Mouse (Mus musculus): ENCODE results near the gene Cntnap2.
"Not testable (repeated sequence)": the region's sequence is repeated elsewhere in the genome, so short reads cannot be mapped to it uniquely, and the experiment has no call there.

Gene Cntnap2

GRCm38 (mm10) chr6:47176157-47176555 lies 2117.0 kb downstream of the Cntnap2 start:
- CTCF ChIA-PET = not testable (repeated sequence)

GRCm38 (mm10) chr6:47181372-47181771 lies 2122.2 kb downstream of the Cntnap2 start:
- CTCF ChIA-PET = not testable (repeated sequence)

GRCm38 (mm10) chr6:47182252-47182651 lies 2123.1 kb downstream of the Cntnap2 start:
- CTCF ChIA-PET = no interaction called here

GRCm38 (mm10) chr6:47182756-47183155 lies 2123.6 kb downstream of the Cntnap2 start:
- CTCF ChIA-PET = no interaction called here

GRCm38 (mm10) chr6:47183850-47184249 lies 2124.7 kb downstream of the Cntnap2 start:
- CTCF ChIA-PET = not testable (repeated sequence)

- CTCF ChIA-PET = no interaction called here
These were observed 2129.0 kb downstream of the Cntnap2 start for GRCm38 (mm10) chr6:47188193-47188592.

GRCm38 (mm10) chr6:47188596-47188995 lies 2129.4 kb downstream of the Cntnap2 start:
- CTCF ChIA-PET = not testable (repeated sequence)

GRCm38 (mm10) chr6:47190282-47190681 lies 2131.1 kb downstream of the Cntnap2 start:
- CTCF ChIA-PET = no interaction called here

GRCm38 (mm10) chr6:47191277-47191800 lies 2132.2 kb downstream of the Cntnap2 start:
- CTCF ChIA-PET = no interaction called here

GRCm38 (mm10) chr6:47191940-47192339 lies 2132.8 kb downstream of the Cntnap2 start:
- CTCF ChIA-PET = interaction anchor here (0.6 kb wide), 1 partner anchor 13 kb away, joined by 13 read pairs; no protein-coding TSS in a partner anchor

GRCm38 (mm10) chr6:47192478-47192877 lies 2133.3 kb downstream of the Cntnap2 start:
- CTCF ChIA-PET = interaction anchor here (0.6 kb wide), 1 partner anchor 14 kb away, joined by 13 read pairs; no protein-coding TSS in a partner anchor

GRCm38 (mm10) chr6:47197570-47197969 lies 2138.4 kb downstream of the Cntnap2 start:
- CTCF ChIA-PET = no interaction called here

- CTCF ChIA-PET = no interaction called here
These were observed 2141.5 kb downstream of the Cntnap2 start for GRCm38 (mm10) chr6:47200671-47201070.

- CTCF ChIA-PET = no interaction called here
These were observed 2148.9 kb downstream of the Cntnap2 start for GRCm38 (mm10) chr6:47208031-47208430.

GRCm38 (mm10) chr6:47214731-47215130 lies 2155.6 kb downstream of the Cntnap2 start:
- CTCF ChIA-PET = no interaction called here

- CTCF ChIA-PET = not testable (repeated sequence)
These were observed 2164.4 kb downstream of the Cntnap2 start for GRCm38 (mm10) chr6:47223578-47223977.

GRCm38 (mm10) chr6:47225391-47225790 lies 2166.2 kb downstream of the Cntnap2 start:
- CTCF ChIA-PET = not testable (repeated sequence)

GRCm38 (mm10) chr6:47227601-47228000 lies 2168.4 kb downstream of the Cntnap2 start:
- CTCF ChIA-PET = no interaction called here

- CTCF ChIA-PET = no interaction called here
These were observed 2169.6 kb downstream of the Cntnap2 start for GRCm38 (mm10) chr6:47228676-47229317.

GRCm38 (mm10) chr6:47231513-47231912 lies 2172.4 kb downstream of the Cntnap2 start:
- CTCF ChIA-PET = interaction anchor here (0.7 kb wide), 1 partner anchor 197 kb away, joined by 14 read pairs; no protein-coding TSS in a partner anchor

GRCm38 (mm10) chr6:47239376-47239921 lies 2180.3 kb downstream of the Cntnap2 start:
- CTCF ChIA-PET = no interaction called here

- CTCF ChIA-PET = no interaction called here
These were observed 2182.2 kb downstream of the Cntnap2 start for GRCm38 (mm10) chr6:47241379-47241778.

GRCm38 (mm10) chr6:47243863-47244606 lies 2184.9 kb downstream of the Cntnap2 start:
- CTCF ChIA-PET = no interaction called here
